Mouse (Mus musculus): ENCODE measurements around the gene Trpm3.

GRCm38 (mm10) chr19:22394700-22395099 lies 255.9 kb downstream of the Trpm3 start:
- TF ChIP-seq GATA1 (IDR thresholded peaks at IDR 0.05; ENCODE audit: borderline replicate concordance, low read length) (no peak), CTCF (IDR thresholded peaks at IDR 0.05; ENCODE audit: low read depth, low read length) (no peak), POLR2AphosphoS5 (IDR thresholded peaks at IDR 0.05; ENCODE audit: insufficient replicate concordance, low read depth, low read length) (no peak), GATA2 (IDR thresholded peaks at IDR 0.05; ENCODE audit: borderline replicate concordance, low read depth, low read length) (no peak)
